Mouse (Mus musculus): ENCODE measurements around the gene Cyyr1. TPM values are rescaled to one million over a fixed set of nuclear protein-coding genes. Genes with fewer than 3 reads are reported as not detected.

The Cyyr1 gene
- polyA plus RNA-seq, 2 experiments, result 0.32 to 0.42 TPM

- Histone ChIP-seq H3K4me2 (ENCODE audit: low read depth) (no peak overlapping the region), H3K27ac (no peak overlapping the region), H3K4me3 (ENCODE audit: insufficient read depth in 1 of 2, low read depth in 2 of 2, low read length in 2 of 2) (no peak overlapping the region), H3K9me3 (ENCODE audit: control insufficient read depth, low read length) (no peaks in the 10 kb centered on the region), H3K9ac (replicated peaks) (no peak overlapping the region), H3K27me3 (ENCODE audit: control insufficient read depth, insufficient read depth, low read length) (no peaks in the 10 kb centered on the region), H3K4me1 (replicated peaks; ENCODE audit: control insufficient read depth in 2 of 2, insufficient read depth in 2 of 2, low read length in 1 of 2) (no peaks in the 10 kb centered on the region), H3K36me3 (replicated peaks; ENCODE audit: control insufficient read depth, insufficient read depth, low read depth) (no peaks in the 10 kb centered on the region)
- no peak for DNase-seq (ENCODE audit: low read depth in 3 of 3, low spot score in 3 of 3)
- 61% methylated on average over 5 of the region's 5 CpGs for WGBS (ENCODE audit: insufficient replicate concordance)
- no peak for ATAC-seq (ENCODE audit: insufficient read depth)
- TF ChIP-seq CTCF (IDR thresholded peaks at IDR 0.05; ENCODE audit: low read depth) (no peak), EP300 (IDR thresholded peaks at IDR 0.05; ENCODE audit: low read depth) (no peak)
Measured at GRCm38 (mm10) chr16:85503416-85503815, 49.8 kb downstream of the Cyyr1 start.

DNA sequence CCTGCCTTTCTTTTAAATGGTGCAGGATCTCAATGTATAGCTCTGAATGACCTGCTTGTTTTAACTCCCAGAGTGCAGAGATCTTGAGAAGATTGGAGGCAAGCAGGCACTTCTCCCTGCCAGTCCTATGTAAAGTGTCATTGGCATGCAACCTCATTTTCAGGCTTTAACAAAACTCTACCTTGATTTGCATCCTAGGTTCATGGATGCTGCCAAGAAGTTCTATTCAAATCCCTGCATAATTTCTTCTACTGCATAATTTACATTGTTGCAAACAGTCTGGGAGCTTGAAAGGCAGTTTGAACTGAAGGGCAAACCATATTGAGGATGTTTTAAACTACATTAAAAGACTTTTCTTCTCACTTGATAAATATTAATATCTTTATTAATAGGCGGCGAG is 57.4 kb downstream of the Cyyr1 start:
- no peaks in the 10 kb centered on the region for H3K9me3 ChIP-seq (ENCODE audit: control insufficient read depth, low read length)
- DNase-seq (ENCODE audit: low read depth in 3 of 3, low spot score in 3 of 3) (no peak), ATAC-seq (ENCODE audit: insufficient read depth) (no peak)
- WGBS (ENCODE audit: insufficient replicate concordance), result 68% methylated on average over 2 of the region's 2 CpGs
- H3K4me3 ChIP-seq (ENCODE audit: insufficient read depth in 1 of 2, low read depth in 2 of 2, low read length in 2 of 2), result no peak overlapping the region
- H3K4me2 ChIP-seq (ENCODE audit: low read depth), result no peak overlapping the region
- H3K36me3 ChIP-seq (replicated peaks; ENCODE audit: control insufficient read depth, insufficient read depth, low read depth), result no peaks in the 10 kb centered on the region
- H3K27me3 ChIP-seq (ENCODE audit: control insufficient read depth, insufficient read depth, low read length), result no peaks in the 10 kb centered on the region
- no peak overlapping the region for H3K9ac ChIP-seq (replicated peaks)
- TF ChIP-seq EP300 (IDR thresholded peaks at IDR 0.05; ENCODE audit: low read depth) (no peak), CTCF (IDR thresholded peaks at IDR 0.05; ENCODE audit: low read depth) (no peak)
- no peak overlapping the region for H3K27ac ChIP-seq
- H3K4me1 ChIP-seq (replicated peaks; ENCODE audit: control insufficient read depth in 2 of 2, insufficient read depth in 2 of 2, low read length in 1 of 2), result no peaks in the 10 kb centered on the region

DNA sequence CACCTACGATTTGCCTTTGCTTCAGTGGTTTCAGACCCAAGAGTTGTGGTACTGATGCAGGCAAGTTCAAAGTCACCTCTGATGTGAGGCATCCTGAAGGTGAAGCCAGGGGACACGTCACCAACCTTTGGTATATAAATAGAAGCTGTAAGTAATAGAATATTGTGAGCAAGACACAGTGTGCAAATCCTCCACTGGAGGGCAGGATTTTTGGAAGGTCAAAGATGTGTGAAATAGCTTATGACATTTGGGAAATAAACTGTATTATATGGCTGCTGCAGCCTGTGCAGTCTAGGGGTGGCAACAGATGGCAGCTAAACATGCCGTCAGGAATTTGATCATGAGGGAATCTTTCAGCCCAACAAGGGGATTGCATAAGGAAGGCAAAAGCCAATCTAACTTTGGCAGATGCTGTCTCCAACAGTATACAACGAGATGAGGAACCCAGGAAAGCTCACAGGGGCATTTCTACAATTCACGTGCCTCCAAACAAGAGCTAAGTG is 65.0 kb downstream of the Cyyr1 start:
- Histone ChIP-seq H3K9ac (replicated peaks) (no peak overlapping the region), H3K27me3 (ENCODE audit: control insufficient read depth, insufficient read depth, low read length) (no peaks in the 10 kb centered on the region), H3K4me2 (ENCODE audit: low read depth) (no peak overlapping the region), H3K9me3 (ENCODE audit: control insufficient read depth, low read length) (no peaks in the 10 kb centered on the region), H3K27ac (no peak overlapping the region), H3K4me3 (ENCODE audit: insufficient read depth in 1 of 2, low read depth in 2 of 2, low read length in 2 of 2) (no peak overlapping the region), H3K4me1 (replicated peaks; ENCODE audit: control insufficient read depth in 2 of 2, insufficient read depth in 2 of 2, low read length in 1 of 2) (no peaks in the 10 kb centered on the region), H3K36me3 (replicated peaks; ENCODE audit: control insufficient read depth, insufficient read depth, low read depth) (no peaks in the 10 kb centered on the region)
- no peak for DNase-seq (ENCODE audit: low read depth in 3 of 3, low spot score in 3 of 3)
- TF ChIP-seq CTCF (IDR thresholded peaks at IDR 0.05; ENCODE audit: low read depth) (no peak), EP300 (IDR thresholded peaks at IDR 0.05; ENCODE audit: low read depth) (no peak)
- WGBS (ENCODE audit: insufficient replicate concordance), result 52% methylated on average over 5 of the region's 5 CpGs
- ATAC-seq (ENCODE audit: insufficient read depth), result no peak

- no peak for ATAC-seq (ENCODE audit: insufficient read depth)
- Histone ChIP-seq H3K4me2 (ENCODE audit: low read depth) (no peak overlapping the region), H3K4me1 (replicated peaks; ENCODE audit: control insufficient read depth in 2 of 2, insufficient read depth in 2 of 2, low read length in 1 of 2) (no peaks in the 10 kb centered on the region), H3K9ac (replicated peaks) (no peak overlapping the region), H3K27ac (no peak overlapping the region), H3K36me3 (replicated peaks; ENCODE audit: control insufficient read depth, insufficient read depth, low read depth) (no peaks in the 10 kb centered on the region), H3K9me3 (ENCODE audit: control insufficient read depth, low read length) (no peaks in the 10 kb centered on the region), H3K27me3 (ENCODE audit: control insufficient read depth, insufficient read depth, low read length) (no peaks in the 10 kb centered on the region), H3K4me3 (ENCODE audit: insufficient read depth in 1 of 2, low read depth in 2 of 2, low read length in 2 of 2) (no peak overlapping the region)
- WGBS (ENCODE audit: insufficient replicate concordance), result 71% methylated on average over 7 of the region's 7 CpGs
- TF ChIP-seq CTCF (IDR thresholded peaks at IDR 0.05; ENCODE audit: low read depth) (no peak), EP300 (IDR thresholded peaks at IDR 0.05; ENCODE audit: low read depth) (no peak)
- DNase-seq (ENCODE audit: low read depth in 3 of 3, low spot score in 3 of 3), result no peak
Measured at GRCm38 (mm10) chr16:85487266-85487665, 65.9 kb downstream of the Cyyr1 start.

- Histone ChIP-seq H3K4me3 (ENCODE audit: insufficient read depth in 1 of 2, low read depth in 2 of 2, low read length in 2 of 2) (no peak overlapping the region), H3K9me3 (ENCODE audit: control insufficient read depth, low read length) (no peaks in the 10 kb centered on the region), H3K36me3 (replicated peaks; ENCODE audit: control insufficient read depth, insufficient read depth, low read depth) (no peaks in the 10 kb centered on the region), H3K27me3 (ENCODE audit: control insufficient read depth, insufficient read depth, low read length) (no peaks in the 10 kb centered on the region), H3K4me2 (ENCODE audit: low read depth) (no peak overlapping the region), H3K27ac (no peak overlapping the region), H3K9ac (replicated peaks) (no peak overlapping the region), H3K4me1 (replicated peaks; ENCODE audit: control insufficient read depth in 2 of 2, insufficient read depth in 2 of 2, low read length in 1 of 2) (no peaks in the 10 kb centered on the region)
- TF ChIP-seq EP300 (IDR thresholded peaks at IDR 0.05; ENCODE audit: low read depth), result no peak
- DNase-seq (ENCODE audit: low read depth in 3 of 3, low spot score in 3 of 3) (no peak), ATAC-seq (ENCODE audit: insufficient read depth) (no peak)
- 60% methylated on average over 4 of the region's 4 CpGs for WGBS (ENCODE audit: insufficient replicate concordance)
Measured at GRCm38 (mm10) chr16:85484557-85484956, 68.6 kb downstream of the Cyyr1 start.
